Mouse (Mus musculus): ENCODE measurements around the gene Vamp9. TPM values are rescaled to one million over a fixed set of nuclear protein-coding genes. Genes with fewer than 3 reads are reported as not detected.

Gene Vamp9
- polyA plus RNA-seq (2012; fragmentation: generic; extraction: Trizol), result not detected

GRCm38 (mm10) chr5:99906181-99906956 lies at the start of gene Vamp9:
Vamp9 (plus strand) TSS chr5:99906254.

GRCm38 (mm10) chr5:99978699-99979442 lies 72.8 kb downstream of the Vamp9 start, which contains the start of the genes Hnrnpd and 4930524J08Rik:
Hnrnpd (minus strand) TSS chr5:99978938.
4930524J08Rik (plus strand) TSS chr5:99979061.

Other genes with a start within 250 kb of the Vamp9 start
- under 1 TPM; 0.04 to 0.06 TPM for gene Rasgef1b, start 177.2 kb upstream of the Vamp9 start, polyA plus RNA-seq (2012; fragmentation: generic; extraction: Trizol)
- 10 to 100 TPM; 38.7 to 90.0 TPM for gene Hnrnpd, start 72.7 kb downstream of the Vamp9 start, polyA plus RNA-seq (2012; fragmentation: generic; extraction: Trizol)
- 10 to 100 TPM in 1 of 2 experiments, 1 to 10 TPM in 1; 7.9 to 12.0 TPM for gene 4930524J08Rik, start 72.8 kb downstream of the Vamp9 start, polyA plus RNA-seq (2012; fragmentation: generic; extraction: Trizol)
- 10 to 100 TPM in 1 of 2 experiments, 1 to 10 TPM in 1; 7.6 to 40.2 TPM for gene Hnrnpdl, start 133.4 kb downstream of the Vamp9 start, polyA plus RNA-seq (2012; fragmentation: generic; extraction: Trizol)
- gene Enoph1, start 133.7 kb downstream of the Vamp9 start, polyA plus RNA-seq (2012; fragmentation: generic; extraction: Trizol), result 10 to 100 TPM; 10.7 to 11.7 TPM